Mouse (Mus musculus): ENCODE measurements around the gene Ewsr1.

- TF ChIP-seq CTCF (IDR thresholded peaks at IDR 0.05; ENCODE audit: low read depth, low read length) = no peak
- TF ChIP-seq POLR2A (IDR thresholded peaks at IDR 0.05; ENCODE audit: extremely low read depth, insufficient read depth, low read length) = no peak
Measured at GRCm38 (mm10) chr11:5132751-5133150, 33.7 kb upstream of the Ewsr1 start.
